Mouse (Mus musculus) spleen, adult 2 months (tissue): ENCODE measurements around the gene Fas.

Experiments used
- CTCF ChIP-seq: fragments of 200-500 bp; IDR thresholded peaks from 2 replicates; pipeline ENCODE4 v1.5.1; 2011; ENCODE audit warnings: mild to moderate bottlenecking, inconsistent platforms; ENCODE audit not compliant: insufficient read depth, insufficient read length, insufficient replicate concordance; ENCODE audit errors: extremely low read depth
- POLR2A ChIP-seq: fragments of 200-500 bp; IDR thresholded peaks from 2 replicates; pipeline ENCODE4 v1.6.1; 2011; ENCODE audit warnings: low read depth, low read length, inconsistent platforms

GRCm38 (mm10) chr19:34291956-34292355 is 1.5 kb downstream of the Fas start:
- TF ChIP-seq CTCF (no peak), POLR2A (no peak)
